Mouse (Mus musculus) left cerebral cortex, adult 2 months (tissue): ENCODE measurements around the gene Rbp1. TPM values are rescaled to one million over a fixed set of nuclear protein-coding genes. Genes with fewer than 3 reads are reported as not detected.
A peak's percentile ranks its signal among the peaks of the same experiment; 100 is the strongest.

Experiments
- DNase-seq, 2 experiments: peaks; one replicate each; pipeline ENCODE4 v3.0.0; 2021 to 2022; ENCODE audit warnings: low spot score in 2 of 2, mixed read lengths in 1 of 2; ENCODE audit errors: extremely low spot score in 1 of 2
- H3K27ac ChIP-seq: fragments of 200-600 bp; 2 replicates; pipeline ENCODE4 v1.8.1; 2022
- H3K4me3 ChIP-seq: fragments of 200-600 bp; 2 replicates; pipeline ENCODE4 v1.8.1; 2022
- CTCF ChIP-seq: fragments of 200-600 bp; IDR thresholded peaks from 2 replicates; pipeline ENCODE4 v1.8.1; 2022; ENCODE audit warnings: antibody characterized with exemption, mild to moderate bottlenecking, moderate library complexity
- intact Hi-C: fragments of 180-260 bp; cut with DNase I; formaldehyde crosslinking; loops from one replicate; pipeline ENCODE4 v1.15.1; 2025
- total RNA-seq, 2 experiments: library from RNA; stranded (reverse); gene quantifications; 2 replicates each; pipeline ENCODE4 v1.2.3; 2021

Rbp1 gene
- total RNA-seq, 2 experiments from 2014 or later: 4.7 to 6.4 TPM

- no peak for TF ChIP-seq CTCF
- H3K27ac ChIP-seq: no peak overlapping the region
- no peak for DNase-seq
- intact Hi-C loops: no loop called here
- no peak overlapping the region for H3K4me3 ChIP-seq
Observed at GRCm38 (mm10) chr9:98425351-98425880, 2.7 kb downstream of the Rbp1 start.

GRCm38 (mm10) chr9:98427906-98428517 lies 5.3 kb downstream of the Rbp1 start:
- TF ChIP-seq CTCF: no peak
- no peak overlapping the region for H3K27ac ChIP-seq
- no peak overlapping the region for H3K4me3 ChIP-seq
- no peak for DNase-seq
- intact Hi-C loops: no loop called here

GRCm38 (mm10) chr9:98428783-98429182 lies 6.0 kb downstream of the Rbp1 start:
- TF ChIP-seq CTCF: no peak
- H3K4me3 ChIP-seq: no peak overlapping the region
- no peak for DNase-seq
- intact Hi-C loops: no loop called here
- H3K27ac ChIP-seq: no peak overlapping the region

GRCm38 (mm10) chr9:98429806-98430205 lies 7.0 kb downstream of the Rbp1 start:
- intact Hi-C loops: no loop called here
- Histone ChIP-seq H3K27ac (no peak overlapping the region), H3K4me3 (no peak overlapping the region)
- TF ChIP-seq CTCF: no peak
- no peak for DNase-seq

GRCm38 (mm10) chr9:98430528-98430927 lies 7.8 kb downstream of the Rbp1 start:
- no peak overlapping the region for H3K27ac ChIP-seq
- intact Hi-C loops: no loop called here
- no peak for TF ChIP-seq CTCF
- DNase-seq: no peak
- H3K4me3 ChIP-seq: no peak overlapping the region

GRCm38 (mm10) chr9:98433021-98433420 lies 10.3 kb downstream of the Rbp1 start:
- TF ChIP-seq CTCF: no peak
- intact Hi-C loops: no loop called here
- no peak for DNase-seq
- H3K27ac ChIP-seq: no peak overlapping the region
- H3K4me3 ChIP-seq: no peak overlapping the region

GRCm38 (mm10) chr9:98433956-98434588 lies 11.3 kb downstream of the Rbp1 start:
- intact Hi-C loops: no loop called here

GRCm38 (mm10) chr9:98437819-98438218 lies 15.1 kb downstream of the Rbp1 start:
- intact Hi-C loops: no loop called here
- DNase-seq: no peak
- Histone ChIP-seq H3K27ac (no peak overlapping the region), H3K4me3 (no peak overlapping the region)
- TF ChIP-seq CTCF: no peak

More at GRCm38 (mm10) chr9:98433956-98434588, 11.3 kb downstream of the Rbp1 start:
- TF ChIP-seq CTCF: no peak
- Histone ChIP-seq H3K4me3 (no peak overlapping the region), H3K27ac (no peak overlapping the region)
- DNase-seq: no peak

GRCm38 (mm10) chr9:98439091-98439490 lies 16.3 kb downstream of the Rbp1 start:
- intact Hi-C loops: no loop called here
- no peak overlapping the region for H3K4me3 ChIP-seq
- no peak for DNase-seq
- TF ChIP-seq CTCF: no peak
- H3K27ac ChIP-seq: no peak overlapping the region

- Histone ChIP-seq H3K27ac (no peak overlapping the region), H3K4me3 (no peak overlapping the region)
- DNase-seq: no peak
- TF ChIP-seq CTCF: peak; percentile 69
- intact Hi-C loops: loop anchor here (1.0 kb wide), 1 partner anchor 96 kb away; no protein-coding TSS in a partner anchor
Observed at GRCm38 (mm10) chr9:98442638-98443037, 19.9 kb downstream of the Rbp1 start.

- no peak for TF ChIP-seq CTCF
Observed at GRCm38 (mm10) chr9:98445359-98446149, 22.8 kb downstream of the Rbp1 start.

GRCm38 (mm10) chr9:98450976-98451375 lies 28.2 kb downstream of the Rbp1 start:
- intact Hi-C loops: no loop called here
- Histone ChIP-seq H3K4me3 (no peak overlapping the region), H3K27ac (no peak overlapping the region)
- no peak for TF ChIP-seq CTCF
- no peak for DNase-seq

More at GRCm38 (mm10) chr9:98445359-98446149, 22.8 kb downstream of the Rbp1 start:
- no peak for DNase-seq
- Histone ChIP-seq H3K27ac (no peak overlapping the region), H3K4me3 (no peak overlapping the region)
- intact Hi-C loops: no loop called here
